ENCODE assay signal across 19 mouse cellular contexts in the genomic region with DNA sequence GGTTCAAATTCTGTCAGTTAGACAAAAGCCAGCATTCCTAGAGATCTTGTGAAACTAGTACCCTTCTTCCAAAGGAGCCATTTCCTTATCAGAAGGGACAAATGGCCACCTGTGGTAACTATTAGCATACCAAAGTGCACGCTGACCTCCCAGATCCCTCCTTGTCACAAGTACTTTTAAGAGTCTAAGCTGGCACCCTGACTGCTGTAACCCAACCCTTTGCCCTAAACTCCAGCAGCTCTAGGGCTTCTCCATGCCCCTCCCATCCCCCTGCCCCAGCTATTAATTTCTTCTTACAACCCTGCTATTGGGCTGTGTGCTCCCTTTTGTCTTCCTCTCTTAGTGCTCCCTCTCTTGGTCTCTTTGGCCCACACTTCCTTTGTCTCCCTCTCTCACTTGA.
A peak's percentile ranks its signal among the peaks of the same experiment; 100 is the strongest.
DNase-seq lines count a peak whose midpoint lies in the region; ATAC-seq and TF ChIP-seq lines count a peak whose summit lies in the region.
"Had no signal": no experiment of that assay in that cellular context is flagged by ENCODE, and none has a peak within 500 bp of the region (broad histone marks: within the 10 kb centered on the region; RNA-seq: fewer than 3 reads in every experiment).

No protein-coding gene starts in this region.

- no peaks in the 10 kb centered on the region for H3K9me3 ChIP-seq in ES-E14 (ENCODE audit: control insufficient read depth, insufficient read depth, low read depth, low read length)
- H3K9me3 ChIP-seq in intestine, postnatal 0 days (ENCODE audit: control insufficient read depth), result no peaks in the 10 kb centered on the region
- no peaks in the 10 kb centered on the region for H3K9me3 ChIP-seq in lung, embryonic 16.5 days (ENCODE audit: control insufficient read depth, low read length)
- no peaks in the 10 kb centered on the region for H3K9me3 ChIP-seq in hindbrain, embryonic 12.5 days (replicated peaks)
- H3K9me3 ChIP-seq: embryonic facial prominence, embryonic 12.5 days; forebrain, embryonic 15.5 days; heart, embryonic 13.5 days had no signal

- H3K4me1 ChIP-seq in ES-E14 (ENCODE audit: control insufficient read depth in 2 of 2, insufficient read depth in 2 of 2, low read length in 2 of 2, poor library complexity in 1 of 2), result no peaks in the 10 kb centered on the region; a peak in 1 of 4 replicates
- 0 out of 2 replicates have a peak, but pooled peaks cover 6% of the 10 kb centered on the region for H3K4me1 ChIP-seq in intestine, postnatal 0 days (replicated peaks; ENCODE audit: control insufficient read depth, insufficient read depth, low read length)
- peaks cover 4% of the 10 kb centered on the region for H3K4me1 ChIP-seq in lung, embryonic 16.5 days (replicated peaks; ENCODE audit: control insufficient read depth, insufficient read depth, low read length)
- peaks cover 16% of the 10 kb centered on the region for H3K4me1 ChIP-seq in hindbrain, embryonic 12.5 days

- no peak for ATAC-seq in intestine, postnatal 0 days
- ATAC-seq in lung, embryonic 16.5 days (ENCODE audit: low read depth), result peak; percentile 78
- no peak for ATAC-seq in megakaryocyte progenitor cell, adult 5-6 weeks (replicated peaks; ENCODE audit: poor library complexity)
- no peak for ATAC-seq in hindbrain, embryonic 12.5 days (ENCODE audit: low FRiP score)
- ATAC-seq: activated CD4-positive, CD25-positive, alpha-beta regulatory T cell, adult 4 months; forebrain, embryonic 15.5 days; hindbrain, embryonic 16.5 days; inflammation-experienced regulatory T-cells, adult 6 months had no signal

- H3K27me3 ChIP-seq in intestine, postnatal 0 days (replicated peaks; ENCODE audit: control insufficient read depth, insufficient read depth, low read length), result no peaks in the 10 kb centered on the region
- H3K27me3 ChIP-seq in lung, embryonic 16.5 days (ENCODE audit: control insufficient read depth, insufficient read depth, low read depth, low read length), result no peaks in the 10 kb centered on the region
- no peaks in the 10 kb centered on the region for H3K27me3 ChIP-seq in hindbrain, embryonic 12.5 days
- H3K27me3 ChIP-seq: forebrain, embryonic 15.5 days; heart, embryonic 13.5 days had no signal

- H3K36me3 ChIP-seq in ES-E14 (ENCODE audit: control insufficient read depth, insufficient read depth, low read length, poor library complexity, severe bottlenecking), result no peaks in the 10 kb centered on the region
- H3K36me3 ChIP-seq in intestine, postnatal 0 days (ENCODE audit: control insufficient read depth, insufficient read depth), result no peaks in the 10 kb centered on the region
- no peaks in the 10 kb centered on the region; the same call in 1 of the 2 replicates for H3K36me3 ChIP-seq in lung, embryonic 16.5 days (ENCODE audit: control insufficient read depth, insufficient read depth, low read length)
- 0 out of 2 replicates have a peak, but pooled peaks cover 4% of the 10 kb centered on the region for H3K36me3 ChIP-seq in hindbrain, embryonic 12.5 days
- H3K36me3 ChIP-seq: embryonic facial prominence, embryonic 12.5 days; forebrain, embryonic 15.5 days; heart, embryonic 13.5 days had no signal

- no peak overlapping the region for H3K4me3 ChIP-seq in ES-E14 (ENCODE audit: insufficient read depth in 1 of 2, low read depth in 1 of 2, low read length in 2 of 2, poor library complexity in 1 of 2, severe bottlenecking in 1 of 2)
- H3K4me3 ChIP-seq in intestine, postnatal 0 days (ENCODE audit: low read depth, low read length), result no peak overlapping the region
- H3K4me3 ChIP-seq in lung, embryonic 16.5 days (ENCODE audit: low read length), result no peak overlapping the region
- H3K4me3 ChIP-seq in hindbrain, embryonic 12.5 days, result no peak overlapping the region
- H3K4me3 ChIP-seq: embryonic facial prominence, embryonic 12.5 days; forebrain, embryonic 15.5 days; heart, embryonic 13.5 days had no signal

- WGBS in intestine, postnatal 0 days, result 38% methylated on average over 1 of the region's 1 CpGs
- 39% methylated on average over 1 of the region's 1 CpGs for WGBS in lung, embryonic 16.5 days
- WGBS in hindbrain, embryonic 12.5 days, result 11% methylated on average over 1 of the region's 1 CpGs

- H3K27ac ChIP-seq in ES-E14 (ENCODE audit: insufficient read depth, low read depth, low read length, poor library complexity, severe bottlenecking), result 0 out of 2 replicates have a peak overlapping the region, but pooled peaks have one; percentile 25
- no peak overlapping the region for H3K27ac ChIP-seq in intestine, postnatal 0 days (ENCODE audit: low read depth, low read length)
- H3K27ac ChIP-seq in lung, embryonic 16.5 days (ENCODE audit: low read length), result 0 out of 2 replicates have a peak overlapping the region, but pooled peaks have one; percentile 15
- no peak overlapping the region for H3K27ac ChIP-seq in hindbrain, embryonic 12.5 days
- H3K27ac ChIP-seq: embryonic facial prominence, embryonic 12.5 days; forebrain, embryonic 15.5 days; heart, embryonic 13.5 days had no signal

- DNase-seq in ES-E14 (ENCODE audit: low read depth, low spot score), result peak; percentile 15
- peak; percentile 61 for DNase-seq in lung, postnatal 25 days (ENCODE audit: low spot score)
- no peak for DNase-seq in frontal cortex, postnatal 14 days (ENCODE audit: low spot score in 2 of 2)
- DNase-seq: adrenal gland, adult 2 months; adrenal gland, postnatal 25 days; cerebellum, adult 18-20 months; cerebellum, postnatal 10 days; gastrocnemius, postnatal 14 days; heart, postnatal 36 days had no signal

- TF ChIP-seq CTCF in intestine, postnatal 0 days (IDR thresholded peaks at IDR 0.05; ENCODE audit: low read depth), result 0 out of 2 replicates have a peak, but pooled peaks have one; percentile 11

- in situ Hi-C loops in ES-E14 (cut with MboI; ENCODE audit: low sequenced_read_pairs in 2 of 2, unreplicated experiment in 2 of 2), result no loop called here

- H3K4me2 ChIP-seq in intestine, postnatal 0 days (replicated peaks; ENCODE audit: low read depth), result no peak overlapping the region
- no peak overlapping the region for H3K4me2 ChIP-seq in lung, embryonic 16.5 days (ENCODE audit: low read depth, low read length)
- no peak overlapping the region for H3K4me2 ChIP-seq in hindbrain, embryonic 12.5 days (replicated peaks)
- H3K4me2 ChIP-seq: embryonic facial prominence, embryonic 12.5 days; forebrain, embryonic 15.5 days; heart, embryonic 13.5 days had no signal

- H3K9ac ChIP-seq in ES-E14 (ENCODE audit: insufficient read depth, low read depth, low read length, poor library complexity, severe bottlenecking), result no peak overlapping the region
- H3K9ac ChIP-seq in intestine, postnatal 0 days (ENCODE audit: low read depth, low read length), result no peak overlapping the region
- H3K9ac ChIP-seq in lung, embryonic 16.5 days (ENCODE audit: low read length), result no peak overlapping the region
- no peak overlapping the region for H3K9ac ChIP-seq in hindbrain, embryonic 12.5 days
- H3K9ac ChIP-seq: embryonic facial prominence, embryonic 12.5 days; forebrain, embryonic 15.5 days; heart, embryonic 13.5 days had no signal

TF ChIP-seq in ES-E14, 5 proteins besides CTCF, POLR2A, EP300 and RAD21:
- no peak for TF ChIP-seq CHD2 (IDR thresholded peaks at IDR 0.05; ENCODE audit: low read depth, low read length)
- TF ChIP-seq MAFK (IDR thresholded peaks at IDR 0.05; ENCODE audit: insufficient read depth, low read depth, low read length), result no peak
- TF ChIP-seq ZNF384 (IDR thresholded peaks at IDR 0.05; ENCODE audit: low read depth, low read length), result no peak
- TF ChIP-seq HCFC1 (IDR thresholded peaks at IDR 0.05; ENCODE audit: borderline replicate concordance, insufficient read depth, low read length), result no peak
- no peak for TF ChIP-seq ZC3H11A (IDR thresholded peaks at IDR 0.05; ENCODE audit: borderline replicate concordance, low read depth, low read length)

Comparison
In these comparisons a context has a peak if more than half of its experiments do, and no peak if none do; other contexts are left out.
1. DNase-seq: peak in ES-E14 (single experiment) and lung, postnatal 25 days (single experiment); none in frontal cortex, postnatal 14 days (0 of 2).
2. H3K27ac ChIP-seq: peak in ES-E14 (single experiment) and lung, embryonic 16.5 days (single experiment); none in intestine, postnatal 0 days (single experiment) and hindbrain, embryonic 12.5 days (single experiment).